Mouse (Mus musculus): ENCODE results near the gene Rrad.
"Not testable (repeated sequence)": the region's sequence is repeated elsewhere in the genome, so short reads cannot be mapped to it uniquely, and the experiment has no call there.

Gene Rrad

DNA sequence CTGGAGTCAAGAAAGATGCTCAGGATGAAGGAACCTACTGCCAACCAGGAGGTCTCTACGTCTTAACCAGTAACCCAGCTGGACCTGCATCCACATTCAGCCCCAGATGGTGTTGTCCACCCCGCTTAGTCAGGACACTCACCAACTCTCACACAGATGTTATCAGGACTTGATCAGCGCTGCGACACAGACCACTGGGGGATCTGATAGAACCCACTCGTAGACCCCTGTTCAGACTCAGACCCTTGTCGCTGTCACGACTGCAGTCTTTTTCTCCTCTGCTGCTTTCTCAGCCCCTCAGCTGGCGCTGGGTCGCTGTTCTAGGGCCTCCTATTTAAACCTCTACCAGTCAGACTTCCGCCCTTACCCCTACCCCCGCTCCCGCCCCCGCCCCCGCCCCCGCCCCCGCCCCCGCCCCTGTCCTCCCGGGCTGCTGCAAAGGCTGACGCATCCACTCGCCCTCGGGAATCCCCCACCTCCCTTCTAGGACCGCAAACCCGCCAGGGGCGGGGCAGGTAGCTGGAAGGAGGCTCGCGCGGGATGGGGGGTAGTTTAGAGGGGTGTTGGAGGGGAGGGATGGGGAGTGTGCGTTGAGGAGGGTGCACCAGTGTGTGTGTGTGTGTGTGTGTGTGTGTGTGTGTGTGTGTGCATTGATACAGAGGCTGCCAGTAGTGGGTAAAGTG, at the start of gene Rrad:
Gene Rrad (minus strand): TSS at position 347 of the 683 bp plus-strand sequence.
- DNase-seq (ENCODE audit: low read depth, low spot score) = no peak

- no peak for DNase-seq (ENCODE audit: low read depth, low spot score)
Measured at GRCm38 (mm10) chr8:104655614-104656013, 24.5 kb upstream of the Rrad start.

GRCm38 (mm10) chr8:104654984-104655383, 23.9 kb upstream of the Rrad start:
- DNase-seq (ENCODE audit: low read depth, low spot score) = peak; percentile 72

- not testable (repeated sequence) for DNase-seq (ENCODE audit: low read depth, low spot score)
Measured at GRCm38 (mm10) chr8:104644187-104644586, 13.1 kb upstream of the Rrad start.

DNA sequence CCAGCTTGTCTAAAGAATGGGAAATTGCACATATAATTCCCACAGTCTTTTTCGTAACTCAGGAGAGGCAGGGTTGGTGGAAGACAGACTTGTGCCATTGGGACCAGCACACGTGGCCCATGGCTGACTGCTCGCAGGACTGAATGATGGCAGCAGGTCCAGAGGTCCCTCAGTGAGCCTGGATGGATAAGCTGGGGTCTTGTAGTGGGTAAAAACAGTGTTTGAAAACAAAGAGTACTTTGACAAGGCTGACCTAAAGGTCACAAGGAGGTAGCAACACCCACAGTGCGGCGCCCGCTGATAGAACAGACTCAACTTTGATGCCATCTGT, 11.2 kb upstream of the Rrad start:
- DNase-seq (ENCODE audit: low read depth, low spot score) = no peak

- DNase-seq (ENCODE audit: low read depth, low spot score) = peak; percentile 83
Measured at GRCm38 (mm10) chr8:104641426-104642323, 10.5 kb upstream of the Rrad start, which contains the start of gene Ciao2b. Gene Ciao2b, minus strand, starts transcription at chr8:104641965.

GRCm38 (mm10) chr8:104640831-104641370, 9.8 kb upstream of the Rrad start:
- DNase-seq (ENCODE audit: low read depth, low spot score) = no peak

- no peak for DNase-seq (ENCODE audit: low read depth, low spot score)
Measured at GRCm38 (mm10) chr8:104640241-104640640, 9.1 kb upstream of the Rrad start.

GRCm38 (mm10) chr8:104638010-104638409, 6.9 kb upstream of the Rrad start:
- no peak for DNase-seq (ENCODE audit: low read depth, low spot score)

DNA sequence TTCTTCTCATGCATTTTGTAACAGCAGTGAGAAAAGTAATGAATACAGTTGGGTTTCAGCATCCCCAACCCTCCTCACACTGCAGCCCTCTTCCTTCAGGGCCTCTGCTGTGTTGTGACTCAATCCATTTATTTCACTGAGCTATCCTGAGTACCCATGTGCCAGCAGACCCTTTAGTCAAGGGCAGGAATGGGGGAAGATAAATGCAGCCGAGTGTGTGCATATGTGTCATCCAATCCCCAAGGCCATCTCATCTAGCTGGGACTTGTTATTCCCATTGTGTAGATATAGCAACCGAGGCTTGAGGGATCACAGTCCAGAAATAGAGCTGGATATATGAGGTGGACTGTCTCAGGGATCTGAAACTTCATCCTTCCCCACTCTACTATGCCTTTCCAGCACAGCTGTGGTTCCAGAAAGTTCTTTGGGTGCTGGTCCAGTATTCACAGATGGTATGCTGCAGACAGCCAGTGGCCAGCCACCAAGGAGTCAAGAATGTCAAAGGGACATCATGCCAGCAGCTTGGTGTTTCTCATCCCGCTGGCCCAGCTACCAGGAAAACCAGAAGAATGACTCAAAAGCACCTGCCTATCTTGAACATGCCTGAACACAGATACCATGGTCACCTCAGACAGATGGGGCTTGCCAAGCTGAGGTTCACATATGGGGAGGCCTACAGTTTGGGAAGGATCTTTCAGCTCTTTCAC, 4.0 kb upstream of the Rrad start:
- no peak for DNase-seq (ENCODE audit: low read depth, low spot score)

DNA sequence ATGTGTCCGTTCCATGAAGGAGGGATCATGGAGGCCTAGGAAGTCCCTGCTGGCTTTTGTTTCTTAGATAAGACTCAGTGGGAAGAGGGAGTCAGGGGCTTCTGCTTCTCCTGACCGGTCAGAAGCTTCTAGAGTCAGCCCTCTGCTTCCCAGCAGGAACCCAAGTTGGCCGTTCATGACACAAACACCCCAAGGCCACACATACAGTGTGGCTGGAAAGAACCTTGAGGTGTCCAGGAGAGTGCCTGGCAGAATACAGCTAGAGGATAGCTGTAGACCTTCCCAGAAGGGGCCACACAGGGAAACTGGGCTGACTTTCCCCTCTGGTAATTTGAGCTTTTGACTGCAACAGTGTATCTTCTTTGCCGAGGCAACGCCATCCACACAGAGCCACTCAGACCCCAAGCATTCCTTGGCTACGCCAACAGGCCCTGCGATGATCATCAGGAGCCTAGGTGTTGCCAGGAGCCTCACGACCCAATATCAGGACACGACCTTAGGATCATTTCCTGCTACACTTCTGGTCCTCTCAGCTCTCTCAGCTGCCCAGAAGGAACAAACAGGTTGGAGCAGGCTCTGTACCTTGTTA, 2.1 kb upstream of the Rrad start:
- no peak for DNase-seq (ENCODE audit: low read depth, low spot score)

DNA sequence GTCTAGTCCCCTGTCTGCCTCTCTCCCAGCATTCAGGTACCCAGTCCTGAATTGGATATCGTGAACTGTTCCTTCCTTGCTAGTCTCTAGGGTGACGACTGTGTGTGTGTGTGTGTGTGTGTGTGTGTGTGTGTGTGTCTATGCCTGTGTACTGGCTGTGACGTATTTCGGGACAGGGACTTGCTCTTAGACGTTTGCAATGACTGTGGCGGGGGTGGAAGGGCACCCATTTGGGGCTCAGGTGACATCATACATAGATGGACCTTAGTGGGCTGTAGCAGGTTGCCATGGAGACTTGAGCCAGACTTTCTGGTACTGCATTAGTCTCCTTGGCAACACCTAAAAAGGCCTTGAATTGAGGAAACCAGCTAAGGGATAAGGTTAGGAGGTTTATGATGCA, 1.4 kb upstream of the Rrad start:
- DNase-seq (ENCODE audit: low read depth, low spot score) = peak; percentile 46

- no peak for DNase-seq (ENCODE audit: low read depth, low spot score)
Measured at GRCm38 (mm10) chr8:104631975-104632374, 848 bp upstream of the Rrad start.

DNA sequence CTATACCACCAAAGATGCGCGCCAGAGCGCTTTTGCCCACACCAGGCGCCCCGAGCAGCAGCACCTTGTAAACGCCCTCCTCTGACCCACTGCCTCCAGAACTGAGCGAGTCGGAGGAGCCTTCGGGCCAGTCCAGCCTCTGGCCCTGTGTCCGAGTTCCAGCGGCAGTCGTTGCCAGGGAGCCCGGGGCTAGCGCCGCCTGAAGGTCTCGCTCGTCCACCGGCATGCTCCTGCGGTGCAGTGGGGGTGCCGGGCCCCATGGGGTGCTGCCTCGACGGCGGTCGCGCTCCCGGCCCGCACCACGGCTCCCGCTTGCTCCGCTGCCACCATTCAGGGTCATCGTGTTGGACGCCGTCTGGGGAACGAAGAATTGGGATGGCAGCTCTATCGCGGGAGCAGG, 553 bp downstream of the Rrad start:
- DNase-seq (ENCODE audit: low read depth, low spot score) = no peak

DNA sequence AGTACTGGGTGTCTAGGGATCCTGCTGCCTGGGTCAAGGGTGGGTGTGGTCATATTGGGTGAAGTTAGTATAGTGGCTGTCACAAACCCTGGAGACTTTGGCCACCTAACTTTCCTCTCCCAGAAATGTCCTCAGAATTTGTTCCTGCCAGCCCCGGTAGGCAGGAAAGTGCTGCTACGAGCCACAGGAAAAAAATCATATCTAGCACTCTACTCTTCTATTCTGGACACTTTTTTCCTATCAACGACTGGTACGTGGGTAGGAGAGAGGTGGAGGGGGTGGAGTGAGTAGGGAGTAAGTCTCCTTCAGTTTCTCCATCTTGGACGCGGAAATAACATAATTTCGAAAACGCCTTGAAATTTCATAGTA, 1.0 kb downstream of the Rrad start:
- no peak for DNase-seq (ENCODE audit: low read depth, low spot score)

- DNase-seq (ENCODE audit: low read depth, low spot score) = no peak
Measured at GRCm38 (mm10) chr8:104629306-104630110, 1.6 kb downstream of the Rrad start.

DNA sequence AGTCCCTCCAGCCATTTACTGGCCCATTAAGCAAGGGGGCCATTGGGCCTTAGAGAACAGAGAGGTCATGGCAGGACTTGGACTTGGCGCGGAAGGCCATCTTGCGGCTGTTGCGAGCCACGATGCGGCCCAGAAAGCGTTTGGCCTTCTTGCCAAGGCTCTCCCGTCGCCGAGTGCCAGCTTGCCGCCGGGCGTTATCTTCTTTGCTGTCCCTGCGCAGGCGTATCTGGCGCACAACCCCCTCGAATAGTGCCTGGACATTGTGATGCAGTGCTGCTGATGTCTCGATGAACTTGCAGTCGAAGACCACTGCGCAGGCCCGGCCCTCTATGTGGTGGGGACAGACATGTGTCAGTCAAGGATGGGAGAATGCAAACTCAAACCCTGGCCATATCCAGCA, 2.7 kb downstream of the Rrad start:
- no peak for DNase-seq (ENCODE audit: low read depth, low spot score)

GRCm38 (mm10) chr8:104627065-104627740, 3.9 kb downstream of the Rrad start:
- DNase-seq (ENCODE audit: low read depth, low spot score) = no peak

DNA sequence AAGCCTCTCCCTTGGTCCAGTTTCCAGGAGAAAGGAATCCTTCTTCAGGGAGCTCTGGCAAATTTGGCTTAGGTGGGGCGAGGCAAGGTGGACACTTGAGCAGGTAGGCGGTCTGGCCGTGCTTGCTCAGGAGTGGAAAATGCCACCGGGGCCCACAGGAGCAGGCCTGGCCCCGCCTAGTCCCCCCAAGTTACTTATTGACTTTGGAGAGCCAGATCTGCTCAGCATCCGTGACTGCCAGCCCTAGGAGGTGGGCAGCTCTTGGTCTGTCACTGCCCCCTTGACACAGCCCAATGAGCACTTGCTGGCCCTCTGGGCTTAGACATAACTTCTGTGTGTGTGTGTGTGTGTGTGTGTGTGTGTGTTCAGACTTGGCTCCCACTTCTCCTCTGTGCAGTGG, 7.0 kb downstream of the Rrad start, which contains the start of gene Cdh16:
Gene Cdh16 (minus strand): TSS at position 236 of the 400 bp plus-strand sequence.
- no peak for DNase-seq (ENCODE audit: low read depth, low spot score)

- DNase-seq (ENCODE audit: low read depth, low spot score) = no peak
Measured at GRCm38 (mm10) chr8:104620765-104621164, 10.4 kb downstream of the Rrad start.
